Mouse (Mus musculus) left cerebral cortex, adult 2 months (tissue): ENCODE data around the gene Gpm6b. TPM values are rescaled to one million over a fixed set of nuclear protein-coding genes. Genes with fewer than 3 reads are reported as not detected.

Experiments used
- DNase-seq, 2 experiments: peaks; one replicate each; pipeline ENCODE4 v3.0.0; 2021 to 2022; ENCODE audit warnings: low spot score in 2 of 2, mixed read lengths in 1 of 2; ENCODE audit errors: extremely low spot score in 1 of 2
- H3K27ac ChIP-seq: fragments of 200-600 bp; 2 replicates; pipeline ENCODE4 v1.8.1; 2022
- H3K4me3 ChIP-seq: fragments of 200-600 bp; 2 replicates; pipeline ENCODE4 v1.8.1; 2022
- CTCF ChIP-seq: fragments of 200-600 bp; IDR thresholded peaks from 2 replicates; pipeline ENCODE4 v1.8.1; 2022; ENCODE audit warnings: antibody characterized with exemption, mild to moderate bottlenecking, moderate library complexity
- intact Hi-C: fragments of 180-260 bp; cut with DNase I; formaldehyde crosslinking; loops from one replicate; pipeline ENCODE4 v1.15.1; 2025
- long read RNA-seq, 2 experiments: library from polyadenylated mRNA; stranded (forward); transcript quantifications; one replicate each; pipeline ENCODE4 v2.0.0; 2021; ENCODE audit warnings: borderline mapping rate in 2 of 2
- total RNA-seq, 2 experiments: library from RNA; stranded (reverse); gene quantifications; 2 replicates each; pipeline ENCODE4 v1.2.3; 2021

Gene Gpm6b
- total RNA-seq, result 100 to 1,000 TPM; 598 to 621 TPM
- long read RNA-seq, experiment 1, full-length matches to known transcripts, result 1,359 of 1,460 reads
- long read RNA-seq, experiment 1, partial matches to known transcripts, result 35 of 1,460 reads
- long read RNA-seq, experiment 1, other reads (novel, unspliced or antisense), result 66 of 1,460 reads
- long read RNA-seq, experiment 2, full-length matches to known transcripts, result 1,148 of 1,218 reads
- long read RNA-seq, experiment 2, partial matches to known transcripts, result 31 of 1,218 reads
- long read RNA-seq, experiment 2, other reads (novel, unspliced or antisense), result 39 of 1,218 reads

- Histone ChIP-seq H3K4me3 (peak within 1 kb of the TSS; percentile 63), H3K27ac (peak within 1 kb of the TSS; percentile 89)
- DNase-seq, result peak; percentile 57 to 59
- TF ChIP-seq CTCF, result no peak; the same call in 1 of the 2 replicates
- intact Hi-C loops, result no loop called here
Observed at GRCm38 (mm10) chrX:166238831-166239460, at the start of gene Gpm6b. Gene Gpm6b (plus strand): TSS chrX:166238911.

GRCm38 (mm10) chrX:166196327-166196726, 42.4 kb upstream of the Gpm6b start:
- H3K4me3 ChIP-seq, result no peak overlapping the region
- no peak overlapping the region for H3K27ac ChIP-seq
- intact Hi-C loops, result no loop called here
- DNase-seq, result no peak
- TF ChIP-seq CTCF, result no peak

GRCm38 (mm10) chrX:166198266-166198665, 40.4 kb upstream of the Gpm6b start:
- no peak for DNase-seq
- no peak for TF ChIP-seq CTCF
- Histone ChIP-seq H3K4me3 (no peak overlapping the region), H3K27ac (no peak overlapping the region)
- intact Hi-C loops, result no loop called here

GRCm38 (mm10) chrX:166199812-166200211, 38.9 kb upstream of the Gpm6b start:
- H3K4me3 ChIP-seq, result no peak overlapping the region
- no peak for DNase-seq
- no peak overlapping the region for H3K27ac ChIP-seq
- intact Hi-C loops, result no loop called here
- TF ChIP-seq CTCF, result no peak

GRCm38 (mm10) chrX:166214576-166214975, 24.1 kb upstream of the Gpm6b start:
- no peak for TF ChIP-seq CTCF
- Histone ChIP-seq H3K4me3 (no peak overlapping the region), H3K27ac (peak overlapping the region; percentile 53; the same call in 1 of the 2 replicates)
- intact Hi-C loops, result loop anchor here (5.0 kb wide), 1 partner anchor 37 kb away; no protein-coding TSS in a partner anchor
- no peak for DNase-seq

DNA sequence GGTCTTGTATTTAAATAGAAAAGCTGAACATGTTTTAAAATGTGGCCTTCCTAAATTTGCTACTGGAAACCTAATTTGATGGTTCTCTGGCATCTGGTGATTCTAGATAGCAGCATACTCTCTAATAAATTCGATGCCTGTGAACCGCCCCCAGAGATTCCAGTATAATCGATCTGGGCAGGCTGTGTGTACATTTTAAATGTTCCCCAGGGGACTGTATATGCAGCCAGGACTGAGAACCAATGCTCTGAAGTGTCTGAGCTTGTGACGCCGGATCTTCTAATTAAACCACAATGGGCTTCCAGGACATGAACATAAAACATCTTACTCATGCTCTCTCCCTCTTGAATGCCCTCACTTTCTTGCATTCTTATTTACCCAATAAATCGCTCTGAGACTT, 22.5 kb upstream of the Gpm6b start:
- Histone ChIP-seq H3K27ac (0 out of 2 replicates have a peak overlapping the region, but pooled peaks have one; percentile 10), H3K4me3 (no peak overlapping the region)
- no peak for DNase-seq
- intact Hi-C loops, result loop anchor here (2.0 kb wide), 1 partner anchor 123 kb away; no protein-coding TSS in a partner anchor
- TF ChIP-seq CTCF, result no peak

DNA sequence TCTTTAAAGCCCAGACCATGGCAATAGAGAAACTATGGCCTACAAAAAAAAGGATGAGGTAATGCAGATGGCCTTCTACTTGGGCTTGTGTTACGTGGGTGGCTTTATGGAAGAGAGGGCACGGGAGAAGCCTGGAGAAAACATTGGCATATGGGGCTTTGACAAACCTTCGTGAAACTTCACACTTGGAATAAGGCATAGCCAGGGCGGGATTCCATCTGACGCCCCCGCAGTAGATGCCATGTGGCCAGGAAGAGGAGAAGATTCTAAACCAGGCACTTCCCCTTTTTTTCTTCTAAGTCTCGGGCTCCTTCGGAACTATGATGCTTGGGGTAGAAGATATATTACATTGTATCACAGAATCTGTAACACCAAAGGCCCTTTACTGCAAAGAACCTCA, 22.0 kb upstream of the Gpm6b start:
- no peak for TF ChIP-seq CTCF
- intact Hi-C loops, result loop anchor here (2.0 kb wide), 1 partner anchor 122 kb away; no protein-coding TSS in a partner anchor
- no peak overlapping the region for H3K4me3 ChIP-seq
- no peak overlapping the region for H3K27ac ChIP-seq
- DNase-seq, result peak; percentile 17 to 64

DNA sequence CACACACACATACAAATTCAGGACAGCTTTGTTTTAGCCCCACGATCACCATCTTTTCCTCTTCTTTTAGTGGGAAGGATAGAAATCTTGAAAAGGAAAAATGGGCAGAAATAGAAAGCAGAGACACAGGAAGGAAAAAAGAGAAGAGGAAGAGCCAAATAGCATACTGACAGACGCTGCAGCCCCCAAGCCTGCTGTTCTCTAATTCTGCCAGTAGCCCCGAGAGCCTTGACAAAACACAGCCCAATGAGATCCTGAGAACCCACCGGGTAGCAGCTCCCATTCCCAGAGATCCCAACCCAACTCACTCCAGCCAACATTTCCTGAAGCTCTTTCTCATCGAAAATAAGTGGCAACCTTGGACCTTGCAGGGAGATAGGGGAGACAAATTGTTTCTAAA, 19.4 kb upstream of the Gpm6b start:
- DNase-seq, result no peak
- TF ChIP-seq CTCF, result no peak
- intact Hi-C loops, result no loop called here
- Histone ChIP-seq H3K4me3 (no peak overlapping the region), H3K27ac (no peak overlapping the region)

- no peak for DNase-seq
- TF ChIP-seq CTCF, result no peak
- Histone ChIP-seq H3K27ac (no peak overlapping the region), H3K4me3 (no peak overlapping the region)
- intact Hi-C loops, result no loop called here
Observed at GRCm38 (mm10) chrX:166226856-166227255, 11.9 kb upstream of the Gpm6b start.

DNA sequence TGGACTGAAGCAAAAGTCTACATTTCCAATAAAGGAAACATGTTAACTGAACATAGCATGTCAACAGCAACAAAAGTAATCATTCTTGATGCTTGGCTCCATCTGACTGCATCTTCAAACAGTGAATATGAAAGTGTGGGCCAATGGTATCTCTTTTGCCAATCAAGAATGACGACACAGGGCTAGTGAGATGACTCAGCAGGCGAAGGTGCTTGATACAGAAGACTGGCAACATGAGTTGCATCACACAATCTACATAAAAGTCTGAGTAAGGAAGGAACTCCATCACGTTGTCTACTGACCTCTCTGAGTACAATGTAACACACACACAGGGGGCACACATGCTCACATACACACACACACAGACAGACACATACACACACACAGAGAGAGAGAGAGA, 9.0 kb upstream of the Gpm6b start:
- intact Hi-C loops, result no loop called here
- Histone ChIP-seq H3K4me3 (no peak overlapping the region), H3K27ac (no peak overlapping the region)
- DNase-seq, result no peak
- no peak for TF ChIP-seq CTCF

- intact Hi-C loops, result no loop called here
- DNase-seq, result no peak
- Histone ChIP-seq H3K4me3 (no peak overlapping the region), H3K27ac (no peak overlapping the region)
- TF ChIP-seq CTCF, result no peak
Observed at GRCm38 (mm10) chrX:166230515-166231267, 8.0 kb upstream of the Gpm6b start.

GRCm38 (mm10) chrX:166236131-166236530, 2.6 kb upstream of the Gpm6b start:
- DNase-seq, result no peak
- H3K4me3 ChIP-seq, result no peak overlapping the region
- intact Hi-C loops, result no loop called here
- no peak for TF ChIP-seq CTCF
- no peak overlapping the region for H3K27ac ChIP-seq
